Mouse (Mus musculus) C2C12 (cell line): ENCODE data around the gene Usp7. TPM values are rescaled to one million over a fixed set of nuclear protein-coding genes. Genes with fewer than 3 reads are reported as not detected.
A peak's percentile ranks its signal among the peaks of the same experiment; 100 is the strongest.

Experiments used
- H3K27me3 ChIP-seq: one replicate; pipeline ENCODE4 v1.6.1; 2011; ENCODE audit not compliant: control insufficient read depth, insufficient read depth, insufficient read length
- H3K36me3 ChIP-seq: one replicate; pipeline ENCODE4 v1.6.1; 2011; ENCODE audit not compliant: control insufficient read depth, insufficient read depth
- H3K4me3 ChIP-seq: one replicate; pipeline ENCODE4 v1.5.1; 2011; ENCODE audit warnings: mild to moderate bottlenecking, control low read depth; ENCODE audit not compliant: poor library complexity, insufficient read depth, severe bottlenecking
- H3K79me2 ChIP-seq: one replicate; pipeline ENCODE4 v1.6.1; 2011; ENCODE audit not compliant: control insufficient read depth, insufficient read depth
- H3K79me3 ChIP-seq: one replicate; pipeline ENCODE4 v1.6.1; 2011; ENCODE audit warnings: low read depth, control low read depth
- H3ac ChIP-seq: one replicate; pipeline ENCODE3; 2011; ENCODE audit warnings: low read depth; ENCODE audit not compliant: control insufficient read depth, insufficient read length
- CEBPB ChIP-seq: IDR thresholded peaks from one replicate; pipeline ENCODE4 v1.6.1; 2011; ENCODE audit warnings: low read depth, mild to moderate bottlenecking, control low read depth, moderate library complexity
- CTCF ChIP-seq: IDR thresholded peaks from one replicate; pipeline ENCODE4 v1.5.1; 2011; ENCODE audit not compliant: control insufficient read depth, insufficient read depth, insufficient read length
- FOSL1 ChIP-seq: IDR thresholded peaks from one replicate; pipeline ENCODE4 v1.8.0; 2011; ENCODE audit warnings: mild to moderate bottlenecking, low read length; ENCODE audit not compliant: poor library complexity, insufficient read depth, severe bottlenecking
- MAX ChIP-seq: IDR thresholded peaks from one replicate; pipeline ENCODE4 v1.6.1; 2011; ENCODE audit warnings: mild to moderate bottlenecking, control low read depth
- MYOD1 ChIP-seq: IDR thresholded peaks from one replicate; pipeline ENCODE4 v1.6.1; 2011; ENCODE audit warnings: low read depth; ENCODE audit not compliant: control insufficient read depth, insufficient read length
- MYOG ChIP-seq: IDR thresholded peaks from one replicate; pipeline ENCODE4 v1.6.1; 2011; ENCODE audit not compliant: control insufficient read depth, insufficient read length; ENCODE audit errors: extremely low read depth
- USF1 ChIP-seq: IDR thresholded peaks from one replicate; pipeline ENCODE4 v1.6.1; 2011; ENCODE audit warnings: low read depth, mild to moderate bottlenecking, control low read depth, moderate library complexity
- polyA plus RNA-seq: library from polyadenylated mRNA; unstranded; fragments of >200 nt; fragmentation: generic; extraction: Trizol; gene quantifications from one replicate; pipeline ENCODE4 v1.2.1, GENCODE M21; 2012; ENCODE audit warnings: missing spikeins

Gene Usp7
- polyA plus RNA-seq, 1 experiment = 28.2 TPM

DNA sequence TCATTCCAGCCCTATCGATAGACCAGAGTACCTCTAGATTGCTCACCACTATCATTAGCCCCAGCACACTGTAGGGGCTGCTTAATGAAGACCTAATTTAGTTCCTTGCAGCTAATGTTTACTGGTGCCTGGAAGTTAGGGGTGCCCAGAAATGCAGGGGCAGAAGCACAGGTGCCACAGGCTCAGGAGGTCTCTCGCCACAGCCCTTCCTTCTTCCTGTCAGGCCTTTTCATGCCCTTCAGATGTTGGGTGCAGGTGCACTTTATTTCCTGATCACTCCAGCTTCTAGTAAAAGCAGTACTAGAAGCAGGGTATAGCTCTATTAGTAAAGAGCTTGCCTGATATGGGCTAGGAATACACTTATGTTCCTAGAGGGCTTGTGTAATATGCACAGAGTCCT, 46.4 kb downstream of the Usp7 start:
- H3K27me3 ChIP-seq = no peaks in the 10 kb centered on the region
- TF ChIP-seq MYOD1 (no peak), CEBPB (no peak), FOSL1 (no peak), MAX (no peak), CTCF (no peak), MYOG (no peak), USF1 (no peak)
- H3K4me3 ChIP-seq = no peak overlapping the region
- H3K79me3 ChIP-seq = no peaks in the 10 kb centered on the region
- no peaks in the 10 kb centered on the region for H3K36me3 ChIP-seq
- no peaks in the 10 kb centered on the region for H3K79me2 ChIP-seq
- no peak overlapping the region for H3ac ChIP-seq

DNA sequence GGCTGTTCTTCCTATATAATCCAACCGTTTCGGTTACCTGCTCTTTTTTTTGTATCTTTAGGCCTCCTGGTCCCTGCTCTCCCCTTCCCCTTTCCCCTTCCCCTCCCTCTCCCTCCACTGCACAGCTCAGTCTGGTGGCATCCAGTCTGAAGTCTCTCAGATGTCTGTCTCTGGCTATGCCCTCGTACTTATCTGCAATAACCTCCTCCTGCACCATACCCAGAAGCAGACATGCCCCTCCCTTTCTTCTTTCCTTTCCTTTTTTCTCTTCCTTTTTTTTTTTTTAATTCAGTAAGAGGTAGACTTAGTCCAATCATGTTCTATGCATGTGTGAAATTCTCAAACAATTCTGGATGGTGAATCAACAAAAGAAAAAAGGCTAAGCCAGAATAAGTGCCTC, 48.1 kb downstream of the Usp7 start:
- Histone ChIP-seq H3K27me3 (no peaks in the 10 kb centered on the region), H3ac (no peak overlapping the region), H3K79me3 (no peaks in the 10 kb centered on the region), H3K36me3 (no peaks in the 10 kb centered on the region), H3K79me2 (no peaks in the 10 kb centered on the region), H3K4me3 (no peak overlapping the region)
- TF ChIP-seq CTCF = no peak
- TF ChIP-seq MYOD1 = no peak
- no peak for TF ChIP-seq MYOG
- no peak for TF ChIP-seq MAX
- no peak for TF ChIP-seq FOSL1

DNA sequence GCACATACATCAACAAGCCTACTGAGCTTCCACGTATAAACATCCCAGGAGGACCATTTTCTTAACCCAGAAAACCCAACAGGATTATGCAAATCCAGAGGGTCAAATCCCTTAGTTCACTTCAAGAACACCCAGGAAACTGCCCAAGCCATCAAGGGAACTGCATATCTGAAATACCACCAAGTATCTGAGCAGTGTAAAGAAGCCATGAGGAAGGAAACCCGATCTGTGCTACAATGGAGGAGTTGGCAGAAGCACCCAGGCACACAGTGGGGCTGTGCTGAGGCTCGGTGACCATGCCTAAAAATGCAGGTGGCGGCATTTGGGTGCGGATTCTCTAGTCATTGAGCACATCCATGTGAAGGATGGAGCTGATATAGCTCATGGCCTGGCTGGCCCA, 50.4 kb downstream of the Usp7 start:
- Histone ChIP-seq H3K27me3 (no peaks in the 10 kb centered on the region), H3K36me3 (no peaks in the 10 kb centered on the region), H3K79me3 (peaks cover 14% of the 10 kb centered on the region), H3K4me3 (no peak overlapping the region), H3K79me2 (peaks cover 16% of the 10 kb centered on the region), H3ac (no peak overlapping the region)
- no peak for TF ChIP-seq FOSL1
- no peak for TF ChIP-seq CTCF
- TF ChIP-seq CEBPB = no peak
- no peak for TF ChIP-seq USF1
- TF ChIP-seq MYOD1 = no peak
- no peak for TF ChIP-seq MAX
- TF ChIP-seq MYOG = no peak

DNA sequence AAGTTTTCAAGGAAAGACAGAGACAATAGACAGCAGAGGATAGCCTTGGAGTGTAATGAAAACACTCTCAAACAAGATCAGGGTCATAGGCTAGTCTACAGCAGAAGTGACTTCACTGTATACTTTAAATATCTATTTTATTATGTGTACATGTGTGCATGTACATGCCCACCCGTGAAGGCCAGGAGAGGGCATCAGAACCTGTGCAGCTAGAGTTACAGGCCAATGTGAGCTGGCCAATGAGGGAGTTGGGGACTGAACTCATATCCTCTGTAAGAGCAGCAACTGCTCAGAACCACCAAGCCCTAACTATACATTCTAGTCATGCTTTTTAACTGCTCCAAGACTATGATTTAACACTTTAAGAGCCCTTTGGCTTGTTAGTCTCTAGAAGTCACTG, 51.0 kb downstream of the Usp7 start:
- Histone ChIP-seq H3ac (no peak overlapping the region), H3K4me3 (no peak overlapping the region), H3K79me2 (peaks cover 22% of the 10 kb centered on the region), H3K27me3 (no peaks in the 10 kb centered on the region), H3K79me3 (peaks cover 20% of the 10 kb centered on the region), H3K36me3 (no peaks in the 10 kb centered on the region)
- TF ChIP-seq USF1 (no peak), FOSL1 (no peak), MAX (no peak), CEBPB (no peak), MYOG (no peak), MYOD1 (no peak), CTCF (no peak)

DNA sequence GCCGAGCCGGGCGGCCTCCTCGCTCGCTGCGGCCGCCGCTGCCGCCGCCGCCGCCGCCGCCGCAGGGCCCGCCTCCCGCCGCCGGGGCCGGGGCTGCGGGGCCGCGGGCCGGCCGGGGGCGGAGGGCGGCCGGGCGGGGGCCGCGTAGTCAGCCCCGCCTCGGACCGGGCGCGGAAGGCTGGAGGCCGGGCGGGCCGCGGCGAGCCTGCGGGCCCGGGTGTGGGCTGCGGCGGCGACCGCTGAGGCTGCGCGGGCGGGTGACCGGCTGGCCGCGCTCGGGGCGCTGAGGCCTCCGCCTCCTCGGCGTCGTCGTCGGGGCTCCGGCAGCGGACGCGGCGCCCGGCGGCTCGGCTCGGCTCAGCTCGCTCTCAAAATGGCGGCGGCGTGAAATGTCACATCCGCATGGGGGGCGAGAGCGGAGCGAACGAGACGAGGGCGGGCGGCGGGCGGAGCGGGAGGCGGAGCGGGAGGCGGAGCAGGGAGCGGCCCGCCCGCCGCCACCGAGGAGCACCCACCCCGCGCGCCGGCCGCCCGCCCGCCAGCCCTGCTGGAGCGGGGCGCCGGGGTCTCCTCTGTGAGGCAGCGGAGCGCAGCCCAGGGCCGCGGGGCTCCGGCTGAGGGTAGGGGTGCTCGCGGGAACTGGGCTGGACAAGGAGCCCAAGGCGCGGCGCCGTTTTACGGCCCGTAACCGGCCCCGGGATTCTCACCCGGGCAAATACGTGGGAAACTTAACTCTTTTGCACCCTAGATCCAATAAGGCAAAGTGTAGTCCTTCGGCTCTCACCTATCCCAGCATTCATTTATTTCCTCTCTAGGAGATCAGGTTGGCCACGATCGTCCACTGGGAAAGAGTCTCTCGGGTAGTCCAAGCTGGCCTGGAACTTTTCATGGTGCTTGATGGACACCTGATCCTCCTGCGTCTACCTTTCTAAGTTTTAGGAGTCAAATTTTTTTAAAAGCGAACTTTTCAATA, 53.3 kb downstream of the Usp7 start:
- Histone ChIP-seq H3K79me2 (peaks cover 44% of the 10 kb centered on the region), H3K79me3 (peaks cover 43% of the 10 kb centered on the region), H3K36me3 (peaks cover 10% of the 10 kb centered on the region), H3K27me3 (no peaks in the 10 kb centered on the region), H3K4me3 (peak overlapping the region; percentile 89), H3ac (peak overlapping the region; percentile 100)
- TF ChIP-seq FOSL1 = no peak
- TF ChIP-seq MAX = no peak
- no peak for TF ChIP-seq CEBPB
- TF ChIP-seq USF1 = no peak
- no peak for TF ChIP-seq CTCF
- no peak for TF ChIP-seq MYOD1
- no peak for TF ChIP-seq MYOG
